Mouse (Mus musculus) hindlimb bud, embryonic 11.5 days (tissue): ENCODE measurements around the gene Cyct.

Experiments
- DNase-seq: peaks from one replicate; pipeline ENCODE4 v3.0.0-alpha.2; 2012; ENCODE audit warnings: low read depth, low spot score; ENCODE audit errors: extremely low spot score

The Cyct gene

DNA sequence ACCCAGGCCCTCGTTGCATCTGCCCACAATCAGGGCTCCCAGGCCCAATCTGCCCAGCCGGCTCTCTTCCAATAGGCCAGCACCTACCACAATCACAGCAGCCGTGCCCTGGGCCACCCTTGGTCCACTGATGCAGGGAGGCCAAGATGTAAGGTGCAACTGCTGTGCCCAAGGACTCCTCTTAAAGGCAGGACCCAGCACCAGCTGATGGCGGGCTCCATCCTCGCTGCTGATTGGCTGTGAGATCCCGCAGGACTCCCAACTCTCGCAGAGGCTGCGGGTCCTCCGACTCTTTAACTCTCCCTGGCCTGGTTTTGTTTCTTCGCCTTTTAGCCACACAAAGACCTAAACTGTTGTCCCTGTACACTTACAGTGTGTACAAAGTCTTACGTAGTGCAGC is at the start of gene Cyct:
TSS of gene Cyct (minus strand) at position 225 of the 400 bp plus-strand sequence.
- no peak for DNase-seq

DNA sequence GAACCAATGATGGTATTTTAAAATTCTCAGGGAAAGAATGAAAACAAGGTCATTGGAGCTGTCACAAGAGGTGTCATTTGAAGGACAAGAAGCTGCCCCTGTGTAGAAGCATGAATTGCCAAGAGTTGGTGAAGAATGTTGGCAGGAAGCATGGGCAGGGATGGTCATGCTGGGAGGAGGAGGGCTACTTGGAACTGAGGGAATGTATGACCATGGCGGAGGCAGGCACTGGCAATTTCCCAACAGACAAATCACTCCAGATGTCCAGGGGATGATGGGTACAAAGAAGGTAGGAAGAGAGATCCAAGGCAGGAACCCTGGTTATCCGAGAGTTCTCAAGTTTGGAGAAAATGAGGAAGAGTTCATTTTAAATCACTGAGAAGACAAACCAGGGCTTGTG is 49.7 kb upstream of the Cyct start:
- DNase-seq: no peak

DNA sequence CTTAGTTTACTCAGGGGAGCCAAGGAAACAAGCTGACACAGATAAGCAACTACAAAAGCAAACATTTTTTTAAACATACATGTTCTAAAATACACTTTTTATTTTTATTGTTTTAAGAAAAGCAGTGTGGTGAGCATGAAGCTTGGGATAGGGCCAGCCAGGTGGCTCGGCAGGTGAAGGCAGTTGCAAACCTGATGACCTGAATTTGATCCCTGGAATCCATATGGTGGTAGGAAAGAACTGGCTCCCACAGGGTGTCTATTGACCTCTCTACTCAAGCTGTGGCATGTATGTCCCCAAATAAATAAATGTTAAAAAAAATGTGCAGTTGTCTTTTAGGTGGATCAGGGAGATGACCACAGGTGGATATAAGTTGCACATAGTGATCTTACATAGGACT is 49.3 kb upstream of the Cyct start:
- DNase-seq: no peak

DNA sequence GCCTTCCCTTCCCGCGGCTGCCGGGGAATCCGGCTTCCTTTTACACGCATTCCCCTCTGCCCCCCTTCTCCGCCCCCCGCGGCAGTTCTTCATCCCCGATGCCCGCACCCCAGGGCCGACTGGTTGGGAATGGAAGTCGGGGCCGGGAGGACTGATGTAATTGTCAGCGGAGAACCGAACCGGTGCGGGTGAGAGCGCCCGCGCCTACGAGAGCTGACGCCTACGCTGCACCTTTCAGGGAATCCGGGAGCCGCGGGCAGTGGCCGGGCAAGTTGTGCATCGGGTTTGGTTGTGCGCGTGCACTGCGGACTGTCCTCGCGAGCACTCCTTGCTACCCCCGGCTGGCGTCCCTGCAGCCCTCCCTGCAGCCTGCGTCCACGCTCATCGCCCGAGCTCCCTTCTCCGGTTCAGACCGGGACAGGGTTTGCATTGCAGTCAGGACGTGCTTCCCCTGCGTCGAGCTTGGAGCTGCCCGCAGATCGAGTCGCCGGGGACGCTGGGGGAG is 46.7 kb upstream of the Cyct start:
- no peak for DNase-seq

DNA sequence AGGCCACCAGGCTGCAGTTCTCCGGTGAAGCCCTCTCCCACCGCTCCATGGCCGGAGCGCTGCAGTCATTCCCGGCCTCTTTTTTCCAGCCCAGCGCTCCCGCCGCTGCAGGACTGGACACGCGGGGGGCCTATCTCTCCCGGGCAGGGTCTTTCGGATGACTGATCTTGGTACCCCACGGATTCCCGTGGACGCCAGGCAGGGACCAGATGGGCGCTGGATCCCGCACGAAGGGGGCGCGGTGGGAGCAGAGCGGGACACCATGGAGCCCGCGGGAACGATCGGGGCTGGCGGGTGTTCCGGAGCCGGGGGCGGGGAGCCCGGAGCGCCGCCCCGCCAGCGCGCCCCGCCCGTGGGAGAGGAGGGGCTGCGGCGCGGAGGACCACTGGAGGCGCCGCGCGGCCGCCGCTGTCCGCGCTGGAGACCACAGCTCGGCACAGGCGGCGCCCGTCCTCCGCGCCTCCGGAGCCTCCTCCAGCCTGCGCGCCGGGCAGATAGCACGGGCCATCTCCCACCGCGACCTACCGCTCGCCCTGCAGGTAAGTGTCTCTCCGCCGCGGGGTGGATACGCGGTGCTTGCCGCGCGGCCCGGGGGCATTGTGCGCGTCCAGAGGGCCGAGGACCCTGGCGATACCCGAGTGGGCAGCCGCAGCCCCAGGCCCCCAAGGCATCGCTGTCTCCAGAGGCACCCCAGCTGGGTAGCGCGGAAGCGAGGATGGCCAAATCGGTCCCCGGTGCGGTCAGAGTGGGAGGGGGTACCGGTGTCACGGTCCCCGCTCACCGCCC is 46.1 kb upstream of the Cyct start, which contains the start of gene Osbpl6:
TSS of gene Osbpl6 (plus strand) at position 358 of the 786 bp plus-strand sequence.
- DNase-seq: no peak

DNA sequence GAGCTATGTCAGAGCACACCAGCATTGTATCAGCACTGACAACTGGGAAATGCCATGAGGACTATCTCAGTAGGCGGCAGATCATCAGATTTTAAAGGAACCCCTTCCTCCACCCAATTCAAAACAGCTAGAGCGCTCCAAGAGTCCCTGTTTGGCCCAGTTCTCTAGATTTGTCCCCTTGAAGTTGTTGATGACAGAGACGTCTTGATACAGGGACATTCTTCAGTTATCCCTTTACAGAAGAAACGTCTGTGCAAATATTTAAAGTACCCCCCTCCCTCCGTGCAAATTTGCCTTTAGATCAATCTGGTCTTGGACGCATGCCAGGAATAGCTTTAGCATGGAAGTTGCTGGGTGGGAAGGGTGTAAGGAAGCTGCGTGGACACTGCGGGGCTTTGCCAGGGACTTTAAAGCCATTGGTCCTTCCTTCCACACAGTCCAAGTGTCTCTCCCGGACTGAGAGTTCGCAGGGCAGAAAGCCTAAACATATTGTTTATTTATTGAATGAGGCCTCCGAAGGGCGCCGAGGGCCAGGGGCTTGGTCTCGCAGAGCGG is 45.4 kb upstream of the Cyct start:
- DNase-seq: no peak

DNA sequence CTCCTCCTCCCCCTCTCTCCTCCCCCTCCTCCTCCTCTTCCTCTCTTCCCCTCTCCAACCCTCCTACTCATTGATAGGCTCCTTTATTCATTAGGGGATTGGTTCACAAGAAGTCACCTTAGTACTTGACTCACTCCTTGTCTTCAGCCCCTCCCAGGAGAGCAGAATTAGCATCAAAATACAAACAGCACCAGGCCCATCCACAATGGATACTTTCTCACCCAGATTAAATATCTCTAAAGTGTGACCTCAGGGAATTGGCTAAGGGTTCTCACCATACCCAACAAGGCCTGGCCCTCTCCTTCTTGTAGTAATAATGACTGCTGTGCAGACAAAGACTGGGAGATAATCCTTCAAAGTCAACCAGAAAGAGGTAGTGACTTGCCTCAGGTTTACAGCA is 39.9 kb upstream of the Cyct start:
- no peak for DNase-seq

DNA sequence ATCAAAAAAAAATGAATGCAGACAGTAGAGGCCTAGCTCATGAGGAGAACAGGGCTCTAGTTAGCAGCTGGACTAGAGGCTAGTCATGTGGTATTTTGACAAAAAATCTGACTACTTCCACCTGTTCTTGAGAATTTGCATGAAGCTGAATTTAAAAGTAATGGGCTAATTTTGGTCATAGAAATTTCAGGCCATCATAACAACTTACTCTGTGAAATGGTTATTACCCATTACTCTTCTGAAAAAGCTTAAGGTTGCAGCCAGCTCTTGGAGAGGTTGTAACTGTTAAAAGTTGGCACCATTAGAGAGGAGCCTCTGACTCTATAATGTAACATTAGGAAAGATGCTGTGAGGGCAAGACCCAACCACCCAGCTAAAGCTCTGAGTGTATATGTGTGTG is 26.3 kb upstream of the Cyct start:
- no peak for DNase-seq

DNA sequence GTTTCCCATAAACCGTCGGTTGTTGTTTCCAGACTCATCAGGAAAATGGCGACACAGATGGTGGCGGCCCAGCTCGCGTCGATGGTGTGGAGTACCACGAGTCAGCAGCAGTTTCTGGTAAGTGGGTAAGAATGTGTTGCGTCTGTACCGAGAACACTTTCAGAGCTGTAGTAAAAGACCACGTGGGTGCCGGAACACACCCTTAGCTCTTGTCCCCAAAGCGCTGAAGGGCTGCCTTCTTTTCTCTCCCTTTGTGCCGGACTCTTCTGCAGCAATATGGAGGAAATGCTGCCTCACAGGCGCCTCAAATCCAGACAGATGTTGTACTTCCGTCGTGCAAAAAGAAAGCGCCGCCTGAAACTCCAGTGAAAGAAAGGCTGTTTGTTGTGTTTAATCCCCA is 18.4 kb upstream of the Cyct start:
- no peak for DNase-seq

DNA sequence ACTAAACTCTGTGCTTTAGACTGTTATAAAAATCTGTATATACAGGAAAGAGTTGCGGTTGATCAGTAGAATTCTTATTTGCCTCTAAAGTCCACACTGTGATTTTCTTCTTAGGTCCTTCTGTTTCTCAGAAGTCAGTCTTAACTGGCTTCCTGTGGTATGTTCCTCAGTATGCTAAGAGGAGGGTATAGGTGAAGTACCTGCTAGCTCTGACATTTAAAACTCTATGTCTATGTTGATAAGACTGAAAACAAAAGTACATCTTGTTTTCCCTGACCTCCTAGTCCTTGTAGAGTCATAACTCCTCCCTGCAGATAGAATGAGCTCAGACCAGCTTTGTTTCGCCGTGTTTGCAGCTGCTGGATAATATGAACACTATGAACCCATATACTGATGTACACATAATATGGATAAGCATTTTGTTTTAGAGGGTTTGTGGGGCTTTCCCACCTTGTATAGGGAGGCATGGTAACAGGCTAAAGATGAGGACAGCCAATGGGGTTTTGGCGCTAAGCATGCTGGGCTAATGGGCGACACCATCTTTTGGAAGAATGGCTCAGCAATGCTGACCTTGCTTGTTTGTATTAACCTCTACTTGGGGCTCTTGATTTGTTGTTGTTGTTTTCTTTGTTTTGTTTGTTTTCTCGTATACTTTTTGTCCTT is 14.4 kb upstream of the Cyct start:
- no peak for DNase-seq

DNA sequence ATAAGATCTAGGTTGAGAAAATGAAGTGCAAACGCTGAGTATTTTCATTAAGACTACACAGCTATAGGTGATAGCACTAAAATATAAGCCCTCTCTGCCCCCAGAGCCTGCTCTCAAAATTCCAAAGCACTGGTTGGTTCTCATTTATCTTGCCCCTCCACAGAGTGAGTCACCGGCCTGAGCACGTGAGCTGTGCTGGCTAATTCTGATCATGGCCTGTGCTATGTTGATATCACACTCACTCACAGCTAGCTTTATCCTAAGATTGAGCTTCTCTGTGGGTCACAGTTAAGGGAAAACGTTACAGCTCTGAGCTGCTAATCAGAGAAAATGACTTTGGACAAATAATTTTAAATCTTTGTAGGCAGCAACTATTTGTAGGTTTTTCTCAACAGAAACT is 12.0 kb upstream of the Cyct start:
- DNase-seq: no peak

DNA sequence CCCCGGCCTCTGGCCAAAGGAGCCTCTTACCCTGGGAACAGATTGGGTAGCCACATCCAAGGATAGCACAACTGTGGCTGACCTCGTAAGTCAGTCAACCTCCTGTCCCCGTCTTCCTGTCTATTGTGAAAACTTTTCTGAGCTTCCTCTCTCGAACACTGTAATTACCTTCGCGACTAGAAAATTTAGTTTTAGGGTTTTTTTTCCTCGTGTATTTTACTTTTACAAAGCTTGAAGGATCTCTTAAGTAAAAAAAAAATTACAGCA is 10.3 kb upstream of the Cyct start:
- no peak for DNase-seq

DNA sequence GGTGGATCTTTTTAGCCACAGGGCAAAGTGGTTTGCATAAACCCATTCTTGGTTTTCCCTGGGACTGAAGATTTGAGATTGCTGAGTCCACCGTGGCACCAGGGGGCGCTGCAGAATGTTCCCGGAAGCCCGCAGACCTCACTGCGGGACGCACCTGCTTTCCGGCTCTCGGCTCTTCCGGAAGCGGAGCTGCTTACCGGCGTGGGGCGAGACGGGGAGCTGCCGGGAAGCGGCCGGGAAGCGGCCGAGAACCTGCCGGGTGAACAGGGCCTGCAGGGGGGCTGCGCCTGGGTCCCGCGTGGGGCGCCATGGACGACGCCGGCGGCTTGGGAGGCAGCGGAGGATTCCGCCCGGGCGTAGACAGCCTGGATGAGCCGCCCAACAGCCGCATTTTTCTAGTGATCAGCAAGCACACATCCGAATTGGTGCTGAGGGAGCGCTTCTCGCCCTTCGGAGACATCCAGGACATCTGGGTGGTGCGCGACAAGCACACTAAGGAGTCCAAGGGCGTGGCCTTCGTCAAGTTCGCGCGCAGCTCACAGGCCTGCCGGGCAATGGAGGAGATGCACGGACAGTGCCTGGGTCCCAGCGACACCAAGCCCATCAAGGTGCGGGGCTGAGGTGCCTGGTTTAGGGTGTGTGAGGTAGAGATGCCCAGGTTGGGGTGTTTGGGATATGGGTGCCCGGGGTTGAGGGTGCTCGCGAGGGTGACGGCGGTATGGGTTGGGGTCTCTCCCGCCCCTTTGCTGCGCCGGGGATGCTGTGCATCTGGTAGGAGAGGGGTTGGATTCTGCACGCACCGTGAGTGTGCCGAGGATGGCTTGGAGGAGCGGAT is 9.8 kb upstream of the Cyct start, which contains the start of gene Rbm45:
TSS of gene Rbm45 (plus strand) at position 164 of the 835 bp plus-strand sequence.
- DNase-seq: peak; percentile 71

DNA sequence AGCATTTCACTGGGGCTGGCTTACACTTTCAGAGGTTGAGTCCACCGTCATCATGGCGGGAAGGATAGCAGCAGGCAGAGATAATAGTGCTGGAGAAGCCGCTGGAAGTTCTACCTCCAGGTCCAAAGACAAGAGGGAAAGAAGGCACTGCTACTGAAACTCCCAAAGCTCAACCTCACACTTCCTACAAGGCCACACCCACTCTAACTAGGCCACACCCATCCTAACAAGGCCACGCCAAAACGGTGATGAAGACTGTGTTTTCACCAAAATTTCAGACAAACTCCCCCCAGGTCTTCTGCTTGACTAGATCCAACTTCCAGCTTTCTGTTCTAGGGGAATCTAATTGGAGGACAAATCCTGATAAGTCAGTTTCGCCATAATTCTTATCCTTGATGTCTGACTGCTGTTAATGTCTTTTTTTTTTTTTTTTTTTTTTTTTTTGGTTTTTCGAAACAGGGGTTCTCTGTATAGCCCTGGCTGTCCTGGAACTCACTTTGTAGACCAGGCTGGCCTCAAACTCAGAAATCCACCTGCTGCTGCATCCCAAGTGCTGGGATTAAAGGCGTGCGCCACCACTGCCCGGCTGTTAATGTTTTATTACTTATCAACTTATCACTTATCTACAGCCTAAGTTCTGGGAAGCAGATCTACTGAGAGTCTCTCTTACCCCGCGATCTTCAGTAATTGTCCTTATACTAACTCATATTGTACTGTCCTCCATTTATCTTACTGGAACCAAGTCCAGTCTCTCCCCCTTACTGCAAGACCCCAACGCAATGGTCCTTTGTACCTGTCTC is 8.8 kb upstream of the Cyct start:
- DNase-seq: no peak

DNA sequence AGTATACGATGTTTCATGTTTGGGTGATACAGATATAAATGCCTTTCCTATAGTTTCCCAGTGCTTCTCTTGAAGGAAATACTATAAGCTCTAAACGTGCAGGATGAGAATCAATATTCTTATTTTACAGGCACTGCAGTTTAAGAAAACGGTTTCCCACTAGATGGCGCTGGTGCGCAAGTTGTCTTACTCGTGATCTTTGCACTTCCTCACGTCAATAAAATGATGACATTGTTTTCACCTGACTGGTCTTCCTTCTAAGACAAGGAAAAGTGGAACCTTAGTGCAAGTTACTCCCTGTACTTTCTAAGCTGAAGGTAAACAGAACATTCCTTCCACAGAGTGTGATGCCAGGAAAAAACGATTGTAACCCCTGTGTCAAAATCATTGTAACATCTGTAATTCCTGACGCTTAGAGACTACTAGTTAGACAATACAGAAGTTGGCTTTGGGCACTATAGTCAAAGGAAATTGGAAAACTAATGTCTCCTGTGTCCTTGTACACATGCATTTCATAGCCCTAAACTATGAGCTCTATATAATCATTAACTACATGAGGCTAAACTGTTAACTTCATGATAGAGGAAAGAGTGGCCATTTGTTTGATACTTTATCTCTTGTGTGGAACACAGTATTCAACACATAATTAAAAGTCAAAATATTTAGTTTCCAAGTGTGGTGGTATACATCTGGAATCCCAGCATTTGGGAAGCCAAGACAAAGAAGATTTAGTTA is 7.1 kb upstream of the Cyct start:
- peak; percentile 73 for DNase-seq

DNA sequence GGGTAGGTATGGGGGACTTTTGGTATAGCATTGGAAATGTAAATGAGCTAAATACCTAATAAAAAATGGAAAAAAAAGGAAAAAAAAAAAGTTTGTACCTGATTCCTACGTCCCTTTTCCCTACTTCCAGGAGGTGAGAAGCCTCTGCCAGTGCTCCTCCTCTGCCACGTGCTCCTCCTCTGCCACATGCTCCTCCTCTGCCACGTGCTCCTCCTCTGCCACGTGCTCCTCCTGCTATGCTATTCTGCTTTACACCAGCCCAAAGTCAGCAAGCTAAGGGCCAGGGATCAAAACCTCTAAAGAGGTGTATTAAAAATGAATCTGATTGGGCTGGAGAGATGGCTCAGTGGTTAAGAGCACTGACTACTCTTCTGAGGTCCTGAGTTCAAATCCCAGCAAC is 5.6 kb upstream of the Cyct start:
- DNase-seq: no peak

DNA sequence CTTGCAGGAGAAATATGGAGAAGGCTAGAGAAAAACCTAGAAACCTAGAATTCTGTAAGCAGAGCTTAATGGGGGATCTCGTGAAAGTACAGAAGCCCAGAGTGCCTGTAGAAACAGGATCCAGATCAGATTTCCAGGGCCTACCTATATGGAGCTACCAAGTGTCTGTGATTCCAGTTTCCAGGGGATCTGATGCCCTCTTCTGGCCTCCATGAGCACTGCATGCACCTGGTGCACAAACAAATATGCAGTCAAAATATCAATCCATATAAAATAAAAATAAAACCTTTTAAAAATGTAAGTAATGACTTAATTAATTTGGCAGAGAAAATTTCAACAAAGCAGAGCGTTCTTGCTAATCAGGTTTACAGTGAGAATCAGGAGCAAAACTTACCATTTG is 1.9 kb upstream of the Cyct start:
- DNase-seq: no peak

DNA sequence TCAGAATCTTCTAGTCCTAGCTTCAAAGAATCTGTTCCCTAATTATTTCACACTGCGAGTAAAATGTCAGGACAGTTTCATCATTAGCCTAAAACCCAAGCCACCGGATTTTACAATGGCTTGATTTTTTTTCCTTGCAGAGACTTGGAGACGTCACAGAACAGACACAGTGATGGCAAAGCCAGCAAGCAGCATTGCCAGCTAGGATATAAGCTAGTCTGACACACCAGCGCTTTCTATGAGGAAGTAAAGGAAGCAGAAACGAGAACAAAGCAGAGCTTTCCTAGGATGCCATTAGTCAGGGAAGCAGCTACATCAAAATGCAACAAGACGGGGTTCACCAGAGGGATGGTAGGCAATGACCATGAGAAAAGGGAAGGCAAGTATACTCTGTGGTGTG is 12.4 kb downstream of the Cyct start:
- DNase-seq: no peak

DNA sequence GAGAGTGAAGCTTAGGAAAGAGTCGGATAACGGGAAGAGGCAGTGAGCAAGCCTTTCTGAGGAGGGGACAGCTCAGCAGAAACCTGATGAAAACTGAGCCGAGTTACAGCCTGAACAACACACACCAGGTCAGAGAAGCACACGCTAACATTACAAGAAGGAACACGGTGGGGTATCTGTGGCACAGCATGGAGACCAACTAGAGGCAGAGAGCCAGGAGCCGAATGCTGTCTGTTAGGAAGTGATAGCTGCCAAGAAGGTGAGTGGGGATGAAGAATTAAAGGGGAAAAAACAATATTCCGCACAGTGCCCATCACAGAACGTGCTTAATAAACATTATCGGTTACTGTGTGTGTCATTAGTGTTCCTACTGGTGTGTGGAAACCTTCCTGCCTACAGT is 18.1 kb downstream of the Cyct start:
- no peak for DNase-seq
